Mouse (Mus musculus): ENCODE results near the gene Glt28d2.

Glt28d2 gene

DNA sequence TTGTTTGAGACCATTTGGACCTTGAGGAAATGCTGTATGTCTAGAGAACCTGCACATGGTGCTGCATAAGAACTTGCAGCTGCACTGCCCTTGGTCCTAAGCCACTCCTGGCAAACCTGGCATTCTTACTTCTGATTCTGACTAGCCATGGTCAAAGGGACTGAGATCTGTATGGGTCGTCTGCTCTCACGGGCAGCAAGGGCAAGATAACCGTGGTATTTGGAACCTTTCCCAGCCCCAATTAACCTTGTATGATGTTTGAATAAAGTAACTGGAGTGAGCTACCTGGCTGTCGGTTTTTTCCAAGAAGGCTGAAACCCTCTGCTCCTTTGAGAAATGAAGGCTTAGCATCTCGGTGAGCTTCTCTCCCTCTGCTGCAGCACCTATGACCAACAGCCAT is 8.4 kb downstream of the Glt28d2 start:
- DNase-seq (ENCODE audit: low spot score): no peak

DNA sequence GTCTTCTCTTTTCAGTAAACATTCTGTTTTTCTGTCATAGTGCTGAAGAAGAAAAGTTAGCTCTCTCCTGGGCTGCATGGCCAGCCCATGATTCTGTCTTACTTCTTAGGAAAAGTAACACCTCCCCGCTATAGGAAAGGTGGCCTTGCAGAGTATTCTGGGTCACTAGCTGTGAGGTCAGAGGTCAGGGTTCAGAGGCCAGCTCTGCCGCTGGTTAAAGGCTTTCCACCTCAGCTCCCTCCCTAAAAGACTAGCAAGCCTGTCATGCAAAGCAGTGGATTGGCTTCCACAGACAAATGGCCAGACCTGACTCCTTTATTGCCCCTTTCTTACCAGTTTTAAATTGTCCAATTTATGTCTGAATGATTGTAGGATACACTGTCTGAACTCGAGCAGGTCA is 23.3 kb downstream of the Glt28d2 start:
- DNase-seq (ENCODE audit: low spot score): no peak

GRCm38 (mm10) chr3:85862886-85863285 is 24.4 kb downstream of the Glt28d2 start:
- DNase-seq (ENCODE audit: low spot score): no peak

DNA sequence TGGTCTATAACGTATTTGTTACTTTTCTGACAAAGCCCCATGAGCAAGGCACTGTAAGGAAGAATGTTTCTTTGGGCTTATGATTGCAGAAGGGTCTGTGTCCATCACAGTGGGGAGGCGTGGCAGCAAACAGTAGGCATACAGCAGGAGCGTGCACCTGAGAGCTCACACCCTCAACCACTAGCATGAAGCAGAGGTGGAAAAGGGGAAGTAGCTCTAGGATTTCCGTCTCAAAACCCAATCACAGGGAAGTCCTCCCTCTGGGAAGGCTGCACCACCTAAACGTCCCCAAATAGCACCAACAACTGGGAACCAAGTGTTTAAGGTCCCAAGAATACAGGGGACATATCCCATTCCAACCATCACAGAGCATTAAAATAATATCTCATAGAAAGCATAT is 26.3 kb downstream of the Glt28d2 start:
- no peak for DNase-seq (ENCODE audit: low spot score)

- no peak for DNase-seq (ENCODE audit: low spot score)
Measured at GRCm38 (mm10) chr3:85859311-85859710, 28.0 kb downstream of the Glt28d2 start.

GRCm38 (mm10) chr3:85858140-85859135 is 28.9 kb downstream of the Glt28d2 start:
- DNase-seq (ENCODE audit: low spot score): no peak

DNA sequence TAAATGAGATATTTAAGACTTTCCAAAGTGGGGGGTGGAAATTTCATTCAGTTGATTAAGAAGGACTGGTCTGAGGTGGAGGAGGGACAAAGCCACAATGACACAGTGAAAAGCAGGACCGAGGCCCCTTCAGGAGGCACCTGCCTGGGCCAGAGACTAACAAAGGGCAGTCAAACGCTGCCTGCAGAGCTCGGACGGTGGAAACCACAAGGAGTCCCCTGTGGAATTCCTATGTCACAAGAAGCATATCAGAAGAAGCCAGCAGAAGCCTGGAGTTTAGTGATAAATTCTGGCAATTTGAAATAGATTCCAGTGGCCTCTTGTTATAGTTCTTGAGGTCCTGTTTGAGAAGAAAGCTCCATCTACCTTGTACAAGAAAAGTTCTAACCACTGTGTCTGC is 30.2 kb downstream of the Glt28d2 start:
- no peak for DNase-seq (ENCODE audit: low spot score)

DNA sequence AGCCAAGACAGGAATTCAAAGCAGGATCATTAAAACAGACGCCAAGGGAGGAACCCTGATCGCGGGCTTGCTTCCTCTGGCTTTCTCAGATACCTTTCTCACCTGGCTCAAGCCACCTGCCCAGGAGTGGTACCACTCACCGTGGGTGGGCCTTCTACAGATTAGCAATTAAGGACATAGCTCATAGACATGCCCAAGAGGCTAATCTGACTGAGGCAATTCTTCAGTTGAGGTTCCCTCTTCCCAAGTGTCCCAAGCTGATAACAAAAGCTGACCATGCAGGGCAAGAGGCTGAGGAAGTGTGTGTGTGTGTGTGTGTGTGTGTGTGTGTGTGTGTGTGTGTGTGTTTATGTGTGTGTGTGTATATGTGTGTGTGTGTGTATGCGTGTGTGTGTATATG is 31.4 kb downstream of the Glt28d2 start:
- no peak for DNase-seq (ENCODE audit: low spot score)

GRCm38 (mm10) chr3:85855043-85855442 is 32.3 kb downstream of the Glt28d2 start:
- DNase-seq (ENCODE audit: low spot score): no peak

GRCm38 (mm10) chr3:85854143-85854542 is 33.2 kb downstream of the Glt28d2 start:
- DNase-seq (ENCODE audit: low spot score): no peak

GRCm38 (mm10) chr3:85853715-85854114 is 33.6 kb downstream of the Glt28d2 start:
- no peak for DNase-seq (ENCODE audit: low spot score)

DNA sequence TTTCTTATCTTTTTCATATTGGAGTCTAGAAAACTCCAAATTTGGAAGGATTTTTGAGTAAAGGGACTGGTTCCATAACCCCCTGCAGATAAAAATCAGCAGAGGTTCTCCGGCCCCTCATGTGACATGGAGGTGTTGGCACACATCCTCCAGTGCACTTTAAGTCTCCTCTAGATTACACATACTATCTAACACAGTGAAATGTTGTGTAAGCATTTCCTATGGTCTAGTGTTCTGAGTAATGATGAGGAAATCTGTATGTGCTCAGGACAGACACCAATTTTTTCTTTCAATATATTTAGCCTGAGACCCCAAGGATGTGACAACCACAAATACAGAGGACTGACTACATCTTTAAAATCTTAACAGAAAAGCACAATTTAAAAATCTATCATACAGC is 37.2 kb downstream of the Glt28d2 start:
- DNase-seq (ENCODE audit: low spot score): no peak

DNA sequence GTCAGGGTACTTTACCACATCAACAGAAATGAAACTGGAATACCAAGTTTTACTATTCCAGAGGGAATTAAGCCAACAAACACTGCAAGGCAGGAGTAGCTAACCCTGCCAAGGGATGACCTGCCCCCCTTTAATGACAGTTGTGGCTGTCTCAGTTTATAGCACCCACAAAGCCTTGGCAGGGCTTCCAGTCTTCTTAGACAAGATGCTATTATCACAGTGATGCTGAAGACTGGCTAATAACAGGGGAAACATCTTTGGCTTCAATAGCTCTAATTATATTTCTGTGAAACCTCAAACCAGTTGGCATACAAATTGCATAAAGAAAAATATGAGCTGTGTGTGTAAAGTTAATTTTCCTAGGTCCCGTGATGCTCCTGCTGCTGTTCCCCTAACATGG is 41.0 kb downstream of the Glt28d2 start:
- no peak for DNase-seq (ENCODE audit: low spot score)

- no peak for DNase-seq (ENCODE audit: low spot score)
Measured at GRCm38 (mm10) chr3:85845341-85845740, 42.0 kb downstream of the Glt28d2 start.

- no peak for DNase-seq (ENCODE audit: low spot score)
Measured at GRCm38 (mm10) chr3:85842881-85843218, 44.5 kb downstream of the Glt28d2 start.

- DNase-seq (ENCODE audit: low spot score): no peak
Measured at GRCm38 (mm10) chr3:85842177-85842880, 45.0 kb downstream of the Glt28d2 start.

DNA sequence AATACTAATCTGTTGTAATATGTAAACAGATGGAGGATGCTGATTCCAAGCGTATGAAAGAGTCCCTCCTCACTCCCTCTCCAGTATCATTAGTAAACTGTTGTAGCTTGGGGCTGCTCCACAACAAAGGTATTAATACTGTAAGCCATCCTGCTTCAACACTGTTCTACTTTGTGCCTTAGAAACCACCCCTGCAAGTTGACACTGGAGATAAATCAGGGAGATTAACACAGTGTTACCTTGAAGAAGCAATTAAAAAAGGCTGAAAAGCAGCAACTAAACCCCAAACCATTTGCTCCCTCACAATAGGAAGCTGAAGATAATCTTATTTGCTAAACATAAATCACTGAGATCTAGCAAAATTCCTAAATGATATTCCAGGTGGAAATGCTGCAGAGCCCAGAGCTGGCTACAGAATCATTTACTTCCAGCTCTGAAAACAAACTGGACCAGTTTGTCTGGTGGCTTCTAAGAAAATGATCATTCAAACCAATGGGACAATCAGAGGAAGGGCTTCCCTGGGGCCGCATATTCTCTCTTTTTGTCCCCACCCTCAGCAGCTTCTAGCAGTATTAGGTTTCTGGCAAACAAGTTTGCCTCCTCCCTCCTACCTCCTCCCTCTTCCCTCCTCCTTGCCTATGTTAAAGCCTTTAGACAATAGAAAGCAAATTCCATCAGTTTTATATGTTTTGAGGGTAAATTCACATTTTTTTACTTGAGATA is 45.7 kb downstream of the Glt28d2 start:
- no peak for DNase-seq (ENCODE audit: low spot score)

GRCm38 (mm10) chr3:85833627-85834026 is 53.7 kb downstream of the Glt28d2 start:
- DNase-seq (ENCODE audit: low spot score): no peak

- no peak for DNase-seq (ENCODE audit: low spot score)
Measured at GRCm38 (mm10) chr3:85832490-85833155, 54.7 kb downstream of the Glt28d2 start.

DNA sequence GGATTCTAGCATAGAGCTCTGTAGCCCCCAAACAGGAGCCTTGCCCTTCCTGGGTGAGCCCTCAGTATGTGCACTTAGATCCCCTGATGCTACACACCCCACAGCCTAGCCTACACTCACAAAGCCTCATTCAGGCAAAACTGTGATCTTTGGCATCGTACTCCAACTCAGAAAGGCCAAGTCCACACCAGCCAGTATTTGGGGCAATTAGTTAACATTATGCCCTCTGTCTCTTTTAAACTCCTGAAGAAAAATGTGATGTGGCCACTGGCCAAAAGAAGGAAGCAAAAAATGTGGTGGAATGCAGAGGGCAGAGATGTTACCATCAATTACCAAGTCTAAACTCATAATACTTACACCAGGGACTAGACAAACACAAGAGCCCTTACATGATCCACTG is 55.5 kb downstream of the Glt28d2 start:
- DNase-seq (ENCODE audit: low spot score): no peak

DNA sequence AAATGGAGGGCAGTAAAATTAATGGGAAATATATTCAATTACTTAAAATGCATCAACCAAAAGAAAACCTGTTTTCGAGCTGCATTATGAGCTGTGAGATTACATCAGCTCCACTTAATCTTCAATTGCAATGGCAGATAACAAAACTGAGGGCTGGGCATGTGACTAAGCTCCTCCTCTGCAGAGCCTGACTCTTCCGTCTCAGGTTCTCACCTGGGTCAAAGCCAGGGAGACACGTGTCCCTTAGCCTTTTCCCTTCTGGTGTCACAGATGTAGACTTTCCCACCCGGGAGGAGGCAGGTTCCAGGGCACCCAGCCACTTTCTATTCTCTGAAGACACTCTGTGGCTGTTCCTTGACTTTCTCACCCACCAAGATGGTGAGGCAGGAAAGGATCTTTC is 58.3 kb downstream of the Glt28d2 start:
- DNase-seq (ENCODE audit: low spot score): no peak

GRCm38 (mm10) chr3:85827815-85828214 is 59.5 kb downstream of the Glt28d2 start:
- DNase-seq (ENCODE audit: low spot score): no peak

All from urinary bladder, postnatal 25 days (tissue).